Mouse (Mus musculus): ENCODE results near the gene Cbfb.

The Cbfb gene

DNA sequence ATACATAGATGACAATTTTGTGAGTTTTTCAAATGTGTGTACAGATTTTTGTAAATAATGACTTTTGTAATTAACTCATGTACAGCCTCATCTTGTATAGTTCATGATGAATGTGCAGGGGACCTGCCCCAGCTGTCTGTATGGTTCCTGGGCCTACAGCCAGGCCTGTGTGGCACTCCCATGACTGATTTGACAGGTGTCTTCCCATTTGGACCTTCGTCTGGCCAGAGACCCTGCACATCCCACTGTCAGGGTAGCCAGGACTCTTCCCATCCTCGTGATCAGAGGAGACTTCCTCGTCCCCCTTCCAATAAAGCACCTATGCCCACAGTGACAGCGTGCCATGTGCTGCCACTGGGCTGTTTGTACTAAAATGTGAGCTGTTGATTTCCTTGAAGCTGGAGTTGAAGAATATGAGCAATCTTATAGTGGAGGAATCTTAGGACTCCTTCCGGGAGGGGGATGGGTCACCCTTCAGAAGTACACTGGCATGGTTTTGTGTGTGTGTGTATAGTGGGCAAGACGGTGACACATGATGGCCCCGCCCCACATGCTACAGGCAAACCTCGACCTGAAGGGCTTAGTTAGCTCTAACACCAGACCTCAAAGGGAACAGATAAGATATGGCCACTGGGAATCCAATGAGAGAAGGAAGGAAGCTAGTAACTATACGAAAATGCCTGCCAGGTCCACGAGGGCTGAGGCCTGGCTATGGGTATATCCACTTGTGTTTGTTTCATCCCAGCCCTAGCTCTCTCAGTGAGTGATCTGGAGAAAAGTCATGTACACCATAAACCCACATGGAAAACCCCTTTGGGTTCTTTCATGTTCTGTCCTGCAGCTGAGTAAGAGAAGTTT lies 82.4 kb downstream of the Cbfb start:
- DNase-seq: no peak

DNA sequence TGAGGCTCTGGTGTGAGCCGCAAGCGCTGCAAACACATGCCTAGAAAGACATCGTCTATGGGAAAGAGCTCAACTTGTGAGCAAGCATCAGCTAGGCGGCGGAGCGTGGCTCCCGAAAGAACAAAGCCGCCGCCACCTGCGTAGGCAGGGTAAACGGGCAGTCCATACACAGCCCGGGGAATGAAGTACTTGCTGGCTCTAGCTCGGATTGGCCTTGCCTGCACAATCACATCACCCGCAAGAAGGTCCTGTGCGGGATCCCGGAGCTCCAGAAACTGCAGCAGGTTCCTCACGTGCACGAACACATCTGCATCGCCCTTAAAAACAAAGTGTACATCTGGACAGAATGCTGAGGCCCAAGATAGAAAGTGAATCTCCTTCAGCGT lies 83.3 kb downstream of the Cbfb start:
- DNase-seq: no peak

GRCm38 (mm10) chr8:105254152-105254965 lies 83.9 kb downstream of the Cbfb start:
- peak; percentile 74 to 87 for DNase-seq

DNA sequence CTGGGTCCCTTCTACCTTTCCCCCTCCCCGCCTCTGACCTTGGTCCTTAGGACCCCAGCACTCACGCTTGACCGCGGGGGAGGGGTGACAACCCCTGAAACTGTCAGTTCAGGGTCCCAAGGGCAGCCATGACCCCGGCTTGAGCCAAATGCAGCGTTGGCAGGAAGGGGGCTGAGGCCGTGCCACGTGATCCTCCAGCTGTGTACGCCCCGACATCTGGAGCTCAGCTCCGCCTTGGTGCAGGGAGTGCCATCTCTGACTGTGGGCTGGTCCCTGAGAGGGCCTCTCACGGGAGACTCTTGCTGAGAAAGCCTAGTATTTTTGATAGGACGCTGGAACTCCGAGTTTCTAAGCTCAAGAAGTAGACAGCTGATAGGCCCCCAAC lies 84.5 kb downstream of the Cbfb start, which contains the start of gene B3gnt9:
B3gnt9 (minus strand) TSS at position 188 of the 385 bp plus-strand sequence.
- DNase-seq: peak in 1 of 2 experiments; percentile 26

GRCm38 (mm10) chr8:105257318-105258114 lies 87.0 kb downstream of the Cbfb start:
- no peak for DNase-seq

GRCm38 (mm10) chr8:105258911-105259720 lies 88.6 kb downstream of the Cbfb start:
- DNase-seq: no peak

DNA sequence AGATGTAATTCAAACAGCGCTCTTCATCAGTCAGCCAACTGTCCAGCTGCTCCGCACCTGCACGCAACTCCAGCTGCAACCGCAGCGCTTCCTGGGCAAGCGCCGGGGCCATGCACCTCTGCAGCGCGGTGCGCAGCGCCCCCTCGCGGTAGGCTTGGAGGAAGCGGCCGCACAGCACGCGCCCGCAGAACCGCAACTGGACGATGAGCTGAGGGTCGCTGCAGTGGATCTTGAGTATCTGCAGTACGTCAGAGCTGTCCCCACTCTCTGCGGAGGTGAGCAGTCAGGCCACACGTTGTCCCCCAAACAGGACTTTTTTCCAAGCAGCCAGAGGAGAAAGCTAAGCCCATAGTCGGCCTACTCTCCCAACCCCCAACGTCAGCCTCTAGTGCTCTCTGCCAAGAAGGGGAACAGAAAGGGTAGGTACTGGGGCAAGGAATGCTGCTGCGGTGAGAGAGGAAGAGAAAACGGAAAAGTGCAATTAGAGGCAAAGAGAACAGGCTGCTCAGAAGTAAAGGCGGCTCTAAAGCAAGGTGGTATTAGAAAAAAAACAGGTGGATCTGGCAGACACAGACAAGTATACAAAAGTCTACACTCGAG lies 89.3 kb downstream of the Cbfb start:
- DNase-seq: peak in 1 of 2 experiments; percentile 61

DNA sequence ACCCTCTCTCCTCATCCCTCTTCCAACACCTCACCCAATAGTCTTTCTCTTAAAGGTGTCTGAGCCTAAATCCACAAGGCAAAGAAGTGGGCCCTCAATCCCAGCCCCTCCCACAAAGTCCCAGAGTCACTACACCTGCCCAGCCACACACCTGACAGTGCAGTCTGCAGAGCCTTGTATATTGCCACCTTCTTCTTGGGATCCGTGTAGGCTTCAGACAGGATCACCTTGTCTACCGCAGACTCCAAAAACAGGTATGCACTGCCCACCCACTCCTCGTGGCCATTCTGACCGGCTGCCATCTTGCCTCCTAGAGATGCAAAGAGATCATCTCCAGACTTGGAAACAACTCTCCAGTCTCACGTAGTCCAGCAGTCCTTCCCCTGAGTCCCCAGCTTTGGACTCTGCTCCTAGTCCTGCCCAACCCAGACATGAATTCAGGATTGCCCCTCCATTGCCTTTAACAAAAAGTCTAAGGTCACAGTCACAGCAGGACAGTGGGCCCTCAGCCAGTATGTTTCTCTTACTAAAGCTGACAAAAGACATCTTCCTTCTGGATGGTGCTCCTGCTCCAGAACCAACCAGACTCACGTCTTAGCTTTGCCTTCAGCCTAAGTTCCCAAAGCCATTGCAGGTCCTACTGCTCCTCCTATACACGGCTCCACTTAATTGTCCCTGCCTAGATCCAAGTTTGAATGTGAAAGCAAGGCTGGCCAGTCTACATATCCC lies 90.1 kb downstream of the Cbfb start:
- DNase-seq: no peak

GRCm38 (mm10) chr8:105261326-105261980 lies 91.0 kb downstream of the Cbfb start:
- DNase-seq: no peak

- no peak for DNase-seq
These were observed 92.9 kb downstream of the Cbfb start for GRCm38 (mm10) chr8:105263244-105263912.

- DNase-seq: peak; percentile 60 to 75
These were observed 93.8 kb downstream of the Cbfb start, which contains the start of the genes Tradd and Fbxl8 for GRCm38 (mm10) chr8:105264024-105264982. Gene Tradd (minus strand): TSS chr8:105264609. Gene Fbxl8 (plus strand): TSS chr8:105264648.

DNA sequence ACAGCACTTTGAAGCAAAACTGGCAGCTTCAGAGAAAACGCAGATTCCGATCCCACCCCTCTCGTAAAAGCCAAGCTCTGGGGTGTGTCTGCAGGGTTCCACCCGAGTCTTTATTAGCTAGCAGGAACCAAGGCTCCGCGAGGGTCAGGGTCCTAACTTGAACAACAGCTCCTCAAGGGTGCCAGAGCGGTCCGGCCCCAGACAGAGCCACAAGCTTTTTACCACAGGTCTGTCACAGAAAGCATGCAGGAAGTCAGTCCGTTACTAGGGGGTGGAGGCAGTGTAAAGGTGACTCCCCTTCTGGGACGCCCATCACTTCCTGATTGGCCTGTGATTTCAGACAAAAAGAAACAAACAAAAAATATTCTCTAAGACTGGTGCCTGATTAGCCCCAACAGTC lies 94.7 kb downstream of the Cbfb start:
- DNase-seq: peak in 1 of 2 experiments; percentile 36

DNA sequence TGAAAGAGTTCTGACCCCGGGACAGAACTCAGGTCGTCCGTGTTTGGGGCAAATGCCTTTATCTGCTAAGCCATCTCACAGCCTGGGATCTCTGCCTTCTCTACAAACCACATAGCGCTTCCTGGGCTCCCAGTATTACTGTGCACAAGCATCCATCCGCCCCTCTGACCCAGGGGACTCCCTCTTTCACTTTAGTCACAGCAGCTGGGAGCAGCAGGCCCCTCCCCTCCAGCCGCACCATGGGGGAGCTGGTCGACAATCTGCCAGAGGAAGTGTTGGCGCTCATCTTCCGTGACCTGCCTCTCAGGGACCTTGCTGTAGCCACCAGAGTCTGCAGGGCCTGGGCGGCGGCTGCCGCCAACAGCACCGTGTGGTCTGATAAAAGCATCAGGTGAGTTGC lies 96.3 kb downstream of the Cbfb start:
- DNase-seq: no peak

All from kidney, adult 8-10 months (tissue).